Mouse (Mus musculus) liver, adult 2 months (tissue): ENCODE results near the gene Unc13a.

Source experiments
- CTCF ChIP-seq: fragments of 200-500 bp; IDR thresholded peaks from 2 replicates; pipeline ENCODE4 v1.5.1; 2011; ENCODE audit warnings: low read depth, low read length, control low read depth
- POLR2A ChIP-seq: fragments of 200-500 bp; IDR thresholded peaks from 2 replicates; pipeline ENCODE4 v1.6.1; 2011; ENCODE audit warnings: low read length, control low read depth; ENCODE audit not compliant: insufficient read depth; ENCODE audit errors: extremely low read depth

- no peak for TF ChIP-seq CTCF
- TF ChIP-seq POLR2A, result no peak
Measured at GRCm38 (mm10) chr8:71596384-71596783, 75.2 kb downstream of the Unc13a start.
